Mouse (Mus musculus) embryonic facial prominence, embryonic 15.5 days (tissue): ENCODE measurements at regions not wholly inside any gene's neighbourhood (a gene's known extent, or its start where the extent isn't known, plus 50 kb on each side); places are given as distances from the start of the nearest gene placed in this dataset.
A peak's percentile ranks its signal among the peaks of the same experiment; 100 is the strongest.

Source experiments
- ATAC-seq: fragments of 200-750 bp; cut with Nextera tagmentation; 2 replicates; pipeline ENCODE4 v1.8.0; 2017; ENCODE audit warnings: low read depth, moderate TSS enrichment; ENCODE audit not compliant: insufficient number of reproducible peaks, low FRiP score, low TSS enrichment
- H3K27ac ChIP-seq: fragments of 300-500 bp; sonication (generic); replicated peaks from 2 replicates; pipeline ENCODE4 v1.5.1; 2015; ENCODE audit warnings: mild to moderate bottlenecking, inconsistent platforms
- H3K27me3 ChIP-seq: fragments of 300-500 bp; sonication (generic); 2 replicates; pipeline ENCODE4 v1.6.1; 2015; ENCODE audit warnings: inconsistent platforms
- H3K36me3 ChIP-seq: fragments of 300-500 bp; sonication (generic); 2 replicates; pipeline ENCODE4 v1.6.1; 2015; ENCODE audit warnings: mild to moderate bottlenecking, inconsistent platforms
- H3K4me1 ChIP-seq: fragments of 300-500 bp; sonication (generic); 2 replicates; pipeline ENCODE4 v1.6.1; 2015; ENCODE audit warnings: inconsistent platforms
- H3K4me2 ChIP-seq: fragments of 300-500 bp; sonication (generic); replicated peaks from 2 replicates; pipeline ENCODE4 v1.6.1; 2015; ENCODE audit warnings: mild to moderate bottlenecking, inconsistent platforms
- H3K4me3 ChIP-seq: fragments of 300-500 bp; sonication (generic); replicated peaks from 2 replicates; pipeline ENCODE4 v1.5.1; 2015; ENCODE audit warnings: mild to moderate bottlenecking, inconsistent platforms
- H3K9ac ChIP-seq: fragments of 300-500 bp; sonication (generic); 2 replicates; pipeline ENCODE4 v1.6.1; 2015; ENCODE audit warnings: inconsistent platforms
- H3K9me3 ChIP-seq: fragments of 300-500 bp; sonication (generic); replicated peaks from 2 replicates; pipeline ENCODE4 v1.6.1; 2016; ENCODE audit warnings: inconsistent platforms
- WGBS: fragments of 180-500 bp; shearing (Covaris S2); methylation state at CpG from one replicate; pipeline ENCODE4 v1.1.7; 2015; 5-methylcytosine and 5-hydroxymethylcytosine counted together

DNA sequence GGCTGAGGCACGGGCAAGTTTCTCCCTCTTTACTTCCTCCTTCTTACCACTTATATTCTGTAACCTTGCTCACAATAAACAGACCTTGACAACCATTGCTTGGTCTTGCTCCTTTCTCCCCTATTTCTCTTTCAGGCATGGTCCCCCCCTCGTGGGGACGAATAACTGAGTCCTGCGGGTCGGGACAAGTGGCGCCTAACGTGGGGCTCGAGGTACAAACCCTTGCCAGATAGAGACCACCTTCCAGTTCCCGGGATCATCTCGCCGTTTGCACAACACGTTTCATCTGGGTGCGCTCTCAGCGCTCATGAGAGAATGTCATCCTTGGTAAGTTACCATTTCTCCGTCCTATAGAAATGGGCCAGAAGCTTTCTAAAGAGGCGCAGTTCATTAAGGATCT is 79.6 kb upstream of the Foxn3 start:
- 96% methylated on average over 16 of the region's 16 CpGs for WGBS

DNA sequence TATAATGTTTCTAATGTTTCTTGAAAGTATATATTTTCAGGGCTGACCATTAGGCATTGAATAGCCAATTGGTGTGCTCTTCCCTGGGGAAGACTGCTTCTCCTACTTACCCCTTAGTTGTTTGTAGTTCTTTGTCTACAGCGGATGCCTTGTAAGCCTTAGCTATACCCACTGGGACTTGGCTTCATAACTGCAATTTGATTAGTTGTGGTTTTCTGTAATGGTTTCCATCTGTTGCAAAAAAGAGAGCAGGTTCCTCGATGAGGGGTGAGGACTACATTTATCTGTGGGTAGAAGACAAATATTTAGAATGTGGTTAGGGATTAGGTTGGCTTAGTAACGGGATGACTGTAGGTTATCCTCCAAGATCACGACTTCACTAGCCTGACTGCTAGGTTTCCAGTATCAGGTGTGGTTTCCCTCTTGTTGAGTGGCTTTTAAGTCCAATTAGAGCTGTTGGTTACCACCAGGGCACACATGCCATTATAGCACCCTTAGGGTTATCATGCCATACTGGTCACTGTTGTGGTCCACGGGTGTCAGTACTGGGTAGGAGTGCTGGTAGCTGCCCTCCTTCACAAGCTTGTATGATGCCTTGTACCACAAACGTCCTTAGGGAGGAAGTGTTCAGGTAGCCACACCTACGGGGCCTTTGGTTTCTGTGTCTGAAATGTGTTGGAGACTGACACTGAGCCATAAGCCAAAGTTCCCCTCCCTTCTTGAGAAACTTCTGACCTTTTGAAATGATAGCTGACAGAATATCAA is 78.9 kb upstream of the Foxn3 start:
- no peak overlapping the region for H3K4me3 ChIP-seq
- peaks cover 28% of the 10 kb centered on the region for H3K9me3 ChIP-seq
- WGBS = 52% methylated on average over 7 of the region's 7 CpGs
- no peak overlapping the region for H3K27ac ChIP-seq
- H3K36me3 ChIP-seq = no peaks in the 10 kb centered on the region
- no peak overlapping the region for H3K9ac ChIP-seq
- H3K4me2 ChIP-seq = no peak overlapping the region
- ATAC-seq = peak; percentile 36; the same call in 1 of the 2 replicates
- no peaks in the 10 kb centered on the region for H3K27me3 ChIP-seq
- peaks cover 19% of the 10 kb centered on the region for H3K4me1 ChIP-seq

More for the DNA sequence above, 79.6 kb upstream of the Foxn3 start:
- Histone ChIP-seq H3K36me3 (no peaks in the 10 kb centered on the region), H3K27me3 (no peaks in the 10 kb centered on the region), H3K9me3 (peaks cover 28% of the 10 kb centered on the region), H3K4me1 (peaks cover 19% of the 10 kb centered on the region), H3K4me3 (no peak overlapping the region), H3K9ac (no peak overlapping the region), H3K27ac (no peak overlapping the region), H3K4me2 (no peak overlapping the region)
- no peak for ATAC-seq

DNA sequence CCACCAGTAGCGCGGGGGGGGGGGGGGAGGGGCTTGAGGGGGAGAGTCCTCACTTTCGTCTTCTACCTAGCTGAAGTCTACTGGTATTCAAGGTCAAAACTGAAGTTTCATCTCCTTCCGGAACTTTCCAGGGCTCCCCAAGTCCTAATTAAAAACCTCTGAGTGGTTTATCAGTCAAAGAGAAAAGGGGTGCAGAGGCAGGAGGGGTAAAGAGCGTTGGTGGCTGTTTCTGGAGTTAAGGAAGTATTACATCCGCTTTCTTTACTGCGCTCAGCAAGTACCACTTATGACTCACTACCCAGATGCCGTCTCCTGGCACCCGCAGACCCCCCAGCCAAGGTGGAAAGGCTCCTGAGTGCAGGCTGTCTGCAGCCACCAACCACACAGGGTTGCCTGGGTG is 77.9 kb upstream of the Foxn3 start:
- 32% methylated on average over 7 of the region's 9 CpGs for WGBS
- H3K4me2 ChIP-seq = peak overlapping the region; percentile 46
- no peak for ATAC-seq
- H3K4me1 ChIP-seq = peaks cover 19% of the 10 kb centered on the region
- no peaks in the 10 kb centered on the region for H3K36me3 ChIP-seq
- no peak overlapping the region for H3K9ac ChIP-seq
- peaks cover 28% of the 10 kb centered on the region for H3K9me3 ChIP-seq
- H3K27me3 ChIP-seq = no peaks in the 10 kb centered on the region
- peak overlapping the region; percentile 22 for H3K4me3 ChIP-seq
- H3K27ac ChIP-seq = no peak overlapping the region

DNA sequence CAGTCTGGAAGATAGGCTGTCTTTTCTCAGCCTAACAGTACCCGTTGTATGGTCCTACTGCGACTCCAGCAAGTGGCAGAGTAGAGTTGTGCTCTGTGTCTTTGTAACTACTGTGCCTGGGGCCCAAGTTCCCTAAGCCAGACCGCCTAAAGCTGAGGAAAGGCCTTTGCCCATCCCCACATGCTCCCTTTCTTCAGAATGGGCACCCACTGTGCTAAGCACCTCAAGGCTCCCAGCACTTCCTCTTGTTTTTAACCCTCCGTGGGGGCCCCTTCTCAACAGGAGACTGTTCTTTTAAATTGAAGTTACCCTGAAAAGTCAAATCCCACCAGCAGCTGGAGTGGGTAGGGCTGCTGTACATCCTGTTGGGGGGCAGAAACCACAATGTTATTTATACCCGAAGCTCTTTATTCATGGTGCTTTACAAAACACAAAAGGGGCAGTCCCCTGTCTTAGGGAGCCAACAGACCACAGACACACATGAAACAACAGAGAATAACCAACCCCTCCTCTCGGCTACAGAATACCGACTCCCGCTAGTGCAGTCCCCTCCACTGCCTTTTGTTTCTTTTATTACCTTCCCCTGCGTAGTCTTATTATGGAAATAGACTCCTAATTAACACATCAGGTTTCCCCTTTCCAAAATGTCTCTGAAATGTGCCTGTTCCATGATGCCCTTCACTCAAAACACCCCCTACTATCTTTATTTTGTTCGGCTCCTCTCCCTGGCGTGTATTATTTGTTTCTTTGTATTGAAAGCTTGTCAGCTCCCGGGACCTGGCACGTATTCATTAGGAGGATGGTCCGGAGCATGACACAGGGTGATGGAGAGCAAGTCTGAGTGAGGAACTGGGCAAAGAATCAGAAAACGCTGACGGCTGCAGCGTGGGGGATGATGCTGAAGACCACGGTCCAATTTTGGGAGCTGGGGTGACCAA is 77.1 kb upstream of the Foxn3 start:
- no peaks in the 10 kb centered on the region for H3K27me3 ChIP-seq
- WGBS = 9% methylated on average over 18 of the region's 18 CpGs
- peak overlapping the region; percentile 46 for H3K4me2 ChIP-seq
- no peak overlapping the region; the same call in 1 of the 2 replicates for H3K27ac ChIP-seq
- H3K9me3 ChIP-seq = peaks cover 24% of the 10 kb centered on the region
- no peak overlapping the region for H3K9ac ChIP-seq
- H3K4me1 ChIP-seq = peaks cover 19% of the 10 kb centered on the region
- ATAC-seq = no peak
- no peaks in the 10 kb centered on the region for H3K36me3 ChIP-seq
- peak overlapping the region; percentile 22 for H3K4me3 ChIP-seq

DNA sequence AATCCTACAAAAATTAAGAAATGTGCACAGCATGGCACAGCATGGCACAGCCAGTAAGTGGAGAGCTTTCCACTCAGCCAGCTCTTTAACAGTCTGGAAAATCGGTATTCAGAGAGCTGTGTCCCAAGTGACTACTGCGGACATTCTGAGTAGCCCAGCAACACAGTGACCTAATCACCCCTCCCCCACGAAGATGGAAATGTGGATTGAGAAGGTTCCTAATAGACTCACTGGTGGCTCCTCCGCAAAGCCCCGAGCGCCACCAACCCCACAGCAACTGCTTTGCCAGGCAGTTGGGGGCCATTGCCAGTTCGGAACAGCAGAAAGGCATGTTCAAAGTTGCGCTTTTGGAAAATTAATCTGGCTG is 76.4 kb upstream of the Foxn3 start:
- no peak for ATAC-seq
- H3K27ac ChIP-seq = no peak overlapping the region; the same call in 1 of the 2 replicates
- peaks cover 19% of the 10 kb centered on the region for H3K4me1 ChIP-seq
- H3K4me3 ChIP-seq = no peak overlapping the region
- H3K9me3 ChIP-seq = peaks cover 18% of the 10 kb centered on the region
- no peaks in the 10 kb centered on the region for H3K36me3 ChIP-seq
- 20% methylated on average over 8 of the region's 8 CpGs for WGBS
- H3K9ac ChIP-seq = no peak overlapping the region
- 0 out of 2 replicates have a peak overlapping the region, but pooled peaks have one; percentile 46 for H3K4me2 ChIP-seq
- no peaks in the 10 kb centered on the region for H3K27me3 ChIP-seq

DNA sequence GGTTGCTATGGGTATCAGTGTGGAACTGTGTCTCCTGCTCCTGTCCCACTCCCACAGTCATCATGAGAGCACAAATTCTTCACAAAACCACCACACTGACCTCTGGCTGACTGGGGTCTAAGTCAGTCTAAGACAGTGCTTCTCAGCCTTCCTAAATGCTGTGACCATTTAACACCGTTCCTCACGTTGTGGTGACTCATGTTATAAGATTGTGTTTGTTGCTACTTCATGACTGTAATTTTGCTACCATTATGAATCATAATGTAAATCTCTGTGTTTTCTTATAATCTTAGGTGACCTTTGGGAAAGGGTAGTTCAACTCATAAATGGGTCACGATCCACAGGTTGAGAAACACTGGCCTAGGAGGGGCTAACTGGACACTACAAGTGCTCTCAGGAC is 75.7 kb upstream of the Foxn3 start:
- Histone ChIP-seq H3K9ac (no peak overlapping the region), H3K9me3 (peaks cover 11% of the 10 kb centered on the region), H3K36me3 (no peaks in the 10 kb centered on the region), H3K4me3 (no peak overlapping the region), H3K4me2 (no peak overlapping the region), H3K4me1 (peaks cover 19% of the 10 kb centered on the region), H3K27ac (no peak overlapping the region), H3K27me3 (no peaks in the 10 kb centered on the region)
- no peak for ATAC-seq
- WGBS = 79% methylated on average over 3 of the region's 3 CpGs

DNA sequence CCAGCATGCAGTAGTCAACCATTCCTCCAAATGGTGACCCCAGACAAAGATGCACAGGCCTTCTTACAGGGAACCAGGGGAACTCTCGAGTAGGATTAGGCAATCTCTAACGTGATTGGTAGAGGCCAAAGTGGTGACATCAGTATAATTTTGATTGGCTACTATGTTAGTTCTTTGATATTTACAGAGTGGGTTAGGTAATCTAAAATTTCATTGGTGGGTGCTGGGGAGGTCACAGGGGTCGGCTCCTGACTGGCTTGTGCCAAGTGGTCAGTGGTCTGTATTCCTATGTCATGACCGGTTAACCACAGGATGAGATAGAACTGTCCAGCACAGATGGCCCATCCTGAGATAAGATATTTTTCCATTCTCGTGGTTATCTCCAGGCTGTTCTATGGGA is 74.6 kb upstream of the Foxn3 start:
- Histone ChIP-seq H3K4me2 (no peak overlapping the region), H3K4me1 (peaks cover 19% of the 10 kb centered on the region), H3K27me3 (no peaks in the 10 kb centered on the region), H3K4me3 (no peak overlapping the region), H3K36me3 (no peaks in the 10 kb centered on the region), H3K9ac (no peak overlapping the region), H3K9me3 (peaks cover 1% of the 10 kb centered on the region; the same call in 1 of the 2 replicates), H3K27ac (no peak overlapping the region)
- no peak for ATAC-seq
- 81% methylated on average over 5 of the region's 5 CpGs for WGBS

DNA sequence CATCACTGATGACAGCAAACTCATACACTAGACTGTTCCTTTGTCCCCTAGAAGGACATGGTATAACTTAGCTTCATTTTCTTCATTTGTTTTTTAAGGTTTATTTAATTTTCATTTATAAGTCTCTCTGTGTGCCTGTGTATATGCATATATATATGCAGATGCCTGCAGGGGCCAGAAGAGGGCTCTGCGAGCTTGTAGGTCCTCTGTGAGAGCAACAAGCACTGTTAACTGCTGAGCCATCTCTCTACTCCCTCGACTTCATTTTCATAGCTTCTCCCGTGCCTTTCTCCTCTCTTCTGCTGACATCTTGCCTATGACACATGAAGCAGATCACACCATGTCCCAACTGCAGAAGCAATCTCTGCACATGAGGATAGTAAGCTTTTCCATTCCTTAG is 72.9 kb upstream of the Foxn3 start:
- Histone ChIP-seq H3K9me3 (no peaks in the 10 kb centered on the region), H3K4me2 (no peak overlapping the region), H3K27me3 (no peaks in the 10 kb centered on the region), H3K9ac (no peak overlapping the region), H3K4me1 (peaks cover 16% of the 10 kb centered on the region), H3K4me3 (no peak overlapping the region), H3K27ac (no peak overlapping the region), H3K36me3 (no peaks in the 10 kb centered on the region)
- no peak for ATAC-seq
- WGBS = 80% methylated on average over 3 of the region's 3 CpGs

DNA sequence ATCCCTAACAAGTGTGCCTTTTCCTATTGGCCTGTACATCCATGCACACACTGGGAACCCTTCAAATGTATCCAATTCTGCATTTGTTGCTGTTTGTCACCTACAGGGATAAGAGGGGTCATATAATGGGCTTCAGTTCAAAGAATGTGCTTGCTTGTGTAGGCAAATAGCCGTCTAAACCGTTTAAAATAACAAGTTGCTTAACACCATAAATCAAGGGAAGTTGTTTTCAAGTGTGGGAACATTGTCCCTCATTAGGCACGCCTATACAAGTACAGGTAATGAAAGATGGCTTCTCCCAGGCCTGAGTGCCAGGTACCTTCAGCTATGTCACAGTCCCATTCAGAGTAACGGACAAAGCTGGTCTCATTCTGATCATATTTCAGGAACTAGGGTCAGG is 72.0 kb upstream of the Foxn3 start:
- Histone ChIP-seq H3K9ac (no peak overlapping the region), H3K9me3 (no peaks in the 10 kb centered on the region), H3K27me3 (no peaks in the 10 kb centered on the region), H3K27ac (no peak overlapping the region), H3K4me3 (no peak overlapping the region), H3K4me2 (no peak overlapping the region), H3K4me1 (peaks cover 7% of the 10 kb centered on the region), H3K36me3 (no peaks in the 10 kb centered on the region)
- WGBS = 70% methylated on average over 4 of the region's 4 CpGs
- ATAC-seq = no peak

DNA sequence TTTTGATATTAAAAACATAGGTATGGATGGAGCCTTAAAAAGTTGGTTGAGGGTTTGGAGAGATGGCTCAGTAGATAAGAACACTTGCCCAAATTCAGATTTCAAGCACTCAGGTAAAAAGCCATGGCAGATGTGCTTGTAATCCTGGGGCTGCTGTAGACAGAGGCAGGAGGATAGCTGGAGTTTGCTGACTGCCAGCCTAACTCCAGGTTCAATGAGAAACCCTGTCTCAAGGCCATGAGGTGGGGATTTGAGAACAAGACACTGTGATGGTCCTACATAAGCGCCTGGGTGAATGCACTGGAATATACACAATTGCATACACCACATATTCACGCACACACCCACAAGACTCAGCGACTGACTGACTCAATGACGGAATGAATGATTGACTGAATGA is 71.3 kb upstream of the Foxn3 start:
- Histone ChIP-seq H3K9ac (no peak overlapping the region), H3K36me3 (no peaks in the 10 kb centered on the region), H3K27ac (no peak overlapping the region), H3K4me3 (no peak overlapping the region), H3K4me1 (peaks cover 1% of the 10 kb centered on the region), H3K4me2 (no peak overlapping the region), H3K27me3 (no peaks in the 10 kb centered on the region), H3K9me3 (no peaks in the 10 kb centered on the region)
- ATAC-seq = no peak
- WGBS = 94% methylated on average over 4 of the region's 4 CpGs

DNA sequence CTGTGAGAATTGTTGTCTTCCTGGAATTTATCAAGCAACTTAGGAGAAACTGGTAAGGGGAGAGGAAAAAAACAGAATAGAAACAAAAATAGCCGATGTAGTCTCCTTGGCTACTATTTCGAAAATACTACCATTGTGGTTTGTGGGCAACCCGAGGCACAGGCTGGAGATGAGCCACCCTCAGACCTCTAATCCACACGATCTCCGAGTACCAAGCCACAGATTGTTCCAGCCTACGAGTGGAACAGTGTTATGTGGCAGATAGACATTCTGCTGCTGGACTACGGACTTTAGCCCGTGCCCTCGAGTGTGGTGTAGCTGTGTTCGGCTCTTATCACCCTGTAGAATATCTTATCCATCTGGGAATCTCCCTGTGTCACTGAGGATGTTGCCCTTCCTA is 70.3 kb upstream of the Foxn3 start:
- Histone ChIP-seq H3K36me3 (no peaks in the 10 kb centered on the region), H3K27me3 (no peaks in the 10 kb centered on the region), H3K27ac (no peak overlapping the region), H3K9me3 (no peaks in the 10 kb centered on the region), H3K4me2 (no peak overlapping the region), H3K4me3 (no peak overlapping the region), H3K4me1 (no peaks in the 10 kb centered on the region), H3K9ac (no peak overlapping the region)
- no peak for ATAC-seq
- WGBS = 84% methylated on average over 10 of the region's 10 CpGs
